Mouse (Mus musculus) bone marrow macrophage, adult 2 months (primary cell): ENCODE measurements around the gene Myo5c.

Source experiments
- CTCF ChIP-seq: IDR thresholded peaks from 2 replicates; pipeline ENCODE4 v1.5.1; 2012; ENCODE audit warnings: low read depth, mild to moderate bottlenecking, low read length, moderate library complexity
- POLR2A ChIP-seq: IDR thresholded peaks from 2 replicates; pipeline ENCODE4 v1.6.1; 2012; ENCODE audit warnings: mild to moderate bottlenecking, low read depth, low read length, borderline replicate concordance

DNA sequence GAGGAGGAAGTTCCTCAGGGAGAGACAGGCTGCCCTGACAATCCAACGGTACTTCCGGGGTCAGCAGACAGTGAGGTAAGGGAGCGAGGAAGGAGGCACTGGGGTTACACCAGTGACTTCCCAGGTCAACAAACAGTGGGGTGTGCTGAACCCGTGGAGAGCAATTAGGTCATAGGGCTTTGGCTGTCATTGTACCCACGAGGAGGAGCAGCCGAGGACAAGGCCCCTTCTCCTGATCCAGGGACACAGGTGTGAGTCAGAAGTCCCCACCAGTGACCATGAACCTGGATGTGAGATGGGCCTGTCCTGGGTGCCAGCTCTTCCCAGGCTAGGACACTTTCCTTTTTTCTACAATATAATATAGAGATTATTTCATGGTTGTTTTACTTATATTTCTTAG, 41.8 kb downstream of the Myo5c start:
- TF ChIP-seq CTCF (no peak), POLR2A (no peak)
